Mouse (Mus musculus): ENCODE measurements around the gene Bcor. TPM values are rescaled to one million over a fixed set of nuclear protein-coding genes. Genes with fewer than 3 reads are reported as not detected.

Bcor gene
- total and polyA plus RNA-seq, 2 experiments = 2.8 to 5.6 TPM

GRCm38 (mm10) chrX:12090871-12091404, 69.2 kb downstream of the Bcor start:
- Histone ChIP-seq H3K9ac (ENCODE audit: low read depth, low read length) (peak overlapping the region; percentile 95), H3K79me2 (ENCODE audit: control insufficient read depth, insufficient read depth, low read length) (no peaks in the 10 kb centered on the region), H3K27me3 (ENCODE audit: control insufficient read depth, insufficient read depth, low read length) (no peaks in the 10 kb centered on the region), H3K4me3 (ENCODE audit: insufficient read depth, low read depth, low read length) (peak overlapping the region; percentile 60), H3K36me3 (ENCODE audit: control insufficient read depth, insufficient read depth, low read length) (no peaks in the 10 kb centered on the region), H3K27ac (replicated peaks; ENCODE audit: insufficient read depth, low read depth, low read length) (peak overlapping the region; percentile 92), H3K4me1 (ENCODE audit: control insufficient read depth, insufficient read depth, low read length) (peaks cover 3% of the 10 kb centered on the region; the same call in 1 of the 2 replicates)
- no peak for TF ChIP-seq CTCF (IDR thresholded peaks at IDR 0.05; ENCODE audit: low read depth, low read length)
- no peak for TF ChIP-seq POLR2A (IDR thresholded peaks at IDR 0.05; ENCODE audit: extremely low read depth, insufficient read depth, low read length)
- WGBS = 1% methylated on average over 21 of the region's 47 CpGs
- peak; percentile 66 for DNase-seq (ENCODE audit: extremely low read depth, low read depth, low spot score)

DNA sequence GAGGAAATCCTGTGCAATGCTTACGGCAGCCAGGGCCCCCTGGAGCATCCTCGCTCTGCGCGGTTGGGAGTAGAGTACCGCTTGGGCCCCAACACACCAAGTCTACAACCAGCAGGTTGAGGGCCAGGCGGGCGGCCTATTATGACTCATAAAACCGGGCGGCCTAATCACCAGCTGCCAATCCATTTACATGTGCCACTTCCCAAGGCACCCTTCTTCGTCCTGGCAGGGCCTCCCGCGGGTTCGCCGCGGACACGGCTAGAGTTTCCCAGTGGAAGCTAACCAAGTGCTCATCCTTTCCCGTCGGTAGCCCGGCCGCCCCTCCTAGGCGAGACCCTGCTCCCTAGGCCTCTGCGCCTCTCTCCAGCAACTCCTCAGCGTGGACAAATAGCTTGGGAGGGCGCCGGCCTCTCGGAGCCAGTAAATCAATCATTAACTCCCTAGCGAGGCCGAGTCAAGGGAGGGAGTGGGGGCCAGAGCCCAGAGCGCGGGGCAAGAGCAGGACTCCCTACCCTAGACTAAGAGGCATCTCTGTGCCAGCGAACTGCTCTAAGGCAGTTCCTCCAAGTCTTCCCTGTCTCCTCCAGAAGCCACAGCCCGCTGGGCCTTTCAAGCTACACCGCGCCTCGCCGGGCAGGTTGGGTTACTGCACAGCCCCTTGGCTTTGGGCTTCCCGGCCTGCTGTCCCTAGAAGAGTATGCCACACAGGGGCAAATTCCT, 69.8 kb downstream of the Bcor start:
- Histone ChIP-seq H3K4me3 (ENCODE audit: insufficient read depth, low read depth, low read length) (peak overlapping the region; percentile 48; the same call in 1 of the 2 replicates), H3K4me1 (ENCODE audit: control insufficient read depth, insufficient read depth, low read length) (peaks cover 3% of the 10 kb centered on the region; the same call in 1 of the 2 replicates), H3K9ac (ENCODE audit: low read depth, low read length) (peak overlapping the region; percentile 95), H3K27ac (replicated peaks; ENCODE audit: insufficient read depth, low read depth, low read length) (peak overlapping the region; percentile 92), H3K36me3 (ENCODE audit: control insufficient read depth, insufficient read depth, low read length) (no peaks in the 10 kb centered on the region), H3K79me2 (ENCODE audit: control insufficient read depth, insufficient read depth, low read length) (no peaks in the 10 kb centered on the region), H3K27me3 (ENCODE audit: control insufficient read depth, insufficient read depth, low read length) (no peaks in the 10 kb centered on the region)
- TF ChIP-seq CTCF (IDR thresholded peaks at IDR 0.05; ENCODE audit: low read depth, low read length) = no peak
- TF ChIP-seq POLR2A (IDR thresholded peaks at IDR 0.05; ENCODE audit: extremely low read depth, insufficient read depth, low read length) = no peak
- DNase-seq (ENCODE audit: extremely low read depth, low read depth, low spot score) = peak; percentile 73
- WGBS = 9% methylated on average over 37 of the region's 37 CpGs

- Histone ChIP-seq H3K9ac (ENCODE audit: low read depth, low read length) (peak overlapping the region; percentile 65), H3K4me1 (ENCODE audit: control insufficient read depth, insufficient read depth, low read length) (0 out of 2 replicates have a peak, but pooled peaks cover 3% of the 10 kb centered on the region), H3K79me2 (ENCODE audit: control insufficient read depth, insufficient read depth, low read length) (no peaks in the 10 kb centered on the region), H3K36me3 (ENCODE audit: control insufficient read depth, insufficient read depth, low read length) (no peaks in the 10 kb centered on the region), H3K27me3 (ENCODE audit: control insufficient read depth, insufficient read depth, low read length) (no peaks in the 10 kb centered on the region), H3K4me3 (ENCODE audit: insufficient read depth, low read depth, low read length) (peak overlapping the region; percentile 48; the same call in 1 of the 2 replicates), H3K27ac (replicated peaks; ENCODE audit: insufficient read depth, low read depth, low read length) (peak overlapping the region; percentile 98)
- TF ChIP-seq CTCF (IDR thresholded peaks at IDR 0.05; ENCODE audit: low read depth, low read length) (no peak), POLR2A (IDR thresholded peaks at IDR 0.05; ENCODE audit: extremely low read depth, insufficient read depth, low read length) (no peak)
- peak; percentile 44 for DNase-seq (ENCODE audit: extremely low read depth, low read depth, low spot score)
- WGBS = under 1% methylated on average over 43 of the region's 52 CpGs
Observed at GRCm38 (mm10) chrX:12089353-12090081, 70.6 kb downstream of the Bcor start.

- WGBS = 4% methylated on average over 12 of the region's 13 CpGs
Observed at GRCm38 (mm10) chrX:12089027-12089340, 71.2 kb downstream of the Bcor start.

GRCm38 (mm10) chrX:12088301-12089026, 71.7 kb downstream of the Bcor start:
- no peak for TF ChIP-seq CTCF (IDR thresholded peaks at IDR 0.05; ENCODE audit: low read depth, low read length)
- TF ChIP-seq POLR2A (IDR thresholded peaks at IDR 0.05; ENCODE audit: extremely low read depth, insufficient read depth, low read length) = no peak
- Histone ChIP-seq H3K27ac (replicated peaks; ENCODE audit: insufficient read depth, low read depth, low read length) (peak overlapping the region; percentile 98), H3K4me3 (ENCODE audit: insufficient read depth, low read depth, low read length) (peak overlapping the region; percentile 51), H3K9ac (ENCODE audit: low read depth, low read length) (peak overlapping the region; percentile 84), H3K79me2 (ENCODE audit: control insufficient read depth, insufficient read depth, low read length) (no peaks in the 10 kb centered on the region), H3K36me3 (ENCODE audit: control insufficient read depth, insufficient read depth, low read length) (no peaks in the 10 kb centered on the region), H3K27me3 (ENCODE audit: control insufficient read depth, insufficient read depth, low read length) (no peaks in the 10 kb centered on the region), H3K4me1 (ENCODE audit: control insufficient read depth, insufficient read depth, low read length) (0 out of 2 replicates have a peak, but pooled peaks cover 3% of the 10 kb centered on the region)
- WGBS = 1% methylated on average over 30 of the region's 72 CpGs
- peak; percentile 67 for DNase-seq (ENCODE audit: extremely low read depth, low read depth, low spot score)

More at GRCm38 (mm10) chrX:12089027-12089340, 71.2 kb downstream of the Bcor start:
- DNase-seq (ENCODE audit: extremely low read depth, low read depth, low spot score) = peak; percentile 53
- H3K79me2 ChIP-seq (ENCODE audit: control insufficient read depth, insufficient read depth, low read length) = no peaks in the 10 kb centered on the region
- peak overlapping the region; percentile 51; the same call in 1 of the 2 replicates for H3K4me3 ChIP-seq (ENCODE audit: insufficient read depth, low read depth, low read length)
- TF ChIP-seq POLR2A (IDR thresholded peaks at IDR 0.05; ENCODE audit: extremely low read depth, insufficient read depth, low read length) = no peak
- no peak for TF ChIP-seq CTCF (IDR thresholded peaks at IDR 0.05; ENCODE audit: low read depth, low read length)
- H3K36me3 ChIP-seq (ENCODE audit: control insufficient read depth, insufficient read depth, low read length) = no peaks in the 10 kb centered on the region
- H3K27me3 ChIP-seq (ENCODE audit: control insufficient read depth, insufficient read depth, low read length) = no peaks in the 10 kb centered on the region
- 0 out of 2 replicates have a peak, but pooled peaks cover 3% of the 10 kb centered on the region for H3K4me1 ChIP-seq (ENCODE audit: control insufficient read depth, insufficient read depth, low read length)
- peak overlapping the region; percentile 98 for H3K27ac ChIP-seq (replicated peaks; ENCODE audit: insufficient read depth, low read depth, low read length)
- peak overlapping the region; percentile 65 for H3K9ac ChIP-seq (ENCODE audit: low read depth, low read length)

Measured in liver, adult 2 months (tissue).